ENCODE assay signal across 29 mouse cellular contexts in genomic region chr7:133468346-133468745, GRCm38 (mm10).
DNase-seq lines count a peak whose midpoint lies in the region; ATAC-seq lines count a peak whose summit lies in the region.
"Had no signal": no experiment of that assay in that cellular context is flagged by ENCODE, and none has a peak within 500 bp of the region (broad histone marks: within the 10 kb centered on the region; RNA-seq: fewer than 3 reads in every experiment).

No protein-coding gene starts in this region.

- H3K27me3 ChIP-seq in hindbrain, embryonic 10.5 days (ENCODE audit: insufficient read depth, poor library complexity, severe bottlenecking): no peaks in the 10 kb centered on the region
- H3K27me3 ChIP-seq in hindbrain, embryonic 12.5 days: no peaks in the 10 kb centered on the region
- no peaks in the 10 kb centered on the region for H3K27me3 ChIP-seq in intestine, embryonic 16.5 days (replicated peaks; ENCODE audit: control insufficient read depth, insufficient read depth, low read length)
- H3K27me3 ChIP-seq: heart, embryonic 13.5 days; hindbrain, embryonic 13.5 days; limb, embryonic 12.5 days; midbrain, embryonic 15.5 days; neural tube, embryonic 13.5 days had no signal

- H3K4me2 ChIP-seq in hindbrain, embryonic 12.5 days (replicated peaks): no peak overlapping the region
- H3K4me2 ChIP-seq in intestine, embryonic 16.5 days (ENCODE audit: low read depth, low read length): no peak overlapping the region
- H3K4me2 ChIP-seq: heart, embryonic 13.5 days; hindbrain, embryonic 13.5 days; limb, embryonic 12.5 days; liver, embryonic 11.5 days; midbrain, embryonic 15.5 days; neural tube, embryonic 13.5 days had no signal

- no peak for DNase-seq in hindbrain, embryonic 10.5 days (ENCODE audit: low spot score)
- peak; percentile 97 for DNase-seq in brain, adult 2 months (ENCODE audit: low read depth, low spot score)
- peak; percentile 85 to 94 for DNase-seq in cerebellum, adult 18-20 months
- peak; percentile 73 to 86 for DNase-seq in cerebellum, postnatal 14 days
- no peak for DNase-seq in urinary bladder, postnatal 25 days (ENCODE audit: low spot score)
- DNase-seq: adrenal gland, adult 2 months; B cell, adult 2 months; embryo, embryonic 11 days; gastrocnemius, postnatal 14 days; heart, adult 18-20 months; heart, postnatal 14 days; kidney, adult 18-20 months; liver, postnatal 0 days; retina, postnatal 1 day; right cerebral cortex, postnatal 25 days; spleen, adult 18-20 months; thymus, postnatal 14 days had no signal

- peaks cover 14% of the 10 kb centered on the region for H3K4me1 ChIP-seq in hindbrain, embryonic 10.5 days (replicated peaks)
- no peaks in the 10 kb centered on the region; the same call in 1 of the 2 replicates for H3K4me1 ChIP-seq in hindbrain, embryonic 12.5 days
- H3K4me1 ChIP-seq in intestine, embryonic 16.5 days (ENCODE audit: control insufficient read depth, insufficient read depth, low read length): peaks cover 12% of the 10 kb centered on the region
- H3K4me1 ChIP-seq: hindbrain, embryonic 13.5 days; limb, embryonic 12.5 days; neural tube, embryonic 13.5 days had no signal

- no peaks in the 10 kb centered on the region for H3K36me3 ChIP-seq in hindbrain, embryonic 10.5 days
- no peaks in the 10 kb centered on the region for H3K36me3 ChIP-seq in hindbrain, embryonic 12.5 days
- no peaks in the 10 kb centered on the region for H3K36me3 ChIP-seq in intestine, embryonic 16.5 days (ENCODE audit: control insufficient read depth, insufficient read depth, low read length)
- H3K36me3 ChIP-seq: G1E; heart, embryonic 13.5 days; hindbrain, embryonic 13.5 days; limb, embryonic 12.5 days; midbrain, embryonic 15.5 days; neural tube, embryonic 13.5 days had no signal

- H3K4me3 ChIP-seq in hindbrain, embryonic 10.5 days: no peak overlapping the region
- H3K4me3 ChIP-seq in hindbrain, embryonic 12.5 days: no peak overlapping the region
- H3K4me3 ChIP-seq in intestine, embryonic 16.5 days (ENCODE audit: low read length): no peak overlapping the region
- H3K4me3 ChIP-seq: heart, embryonic 13.5 days; hindbrain, embryonic 13.5 days; limb, embryonic 12.5 days; midbrain, embryonic 15.5 days; myocyte; neural tube, embryonic 13.5 days had no signal

- H3K9me3 ChIP-seq in hindbrain, embryonic 10.5 days: peaks cover 7% of the 10 kb centered on the region; the same call in 1 of the 2 replicates
- peaks cover 6% of the 10 kb centered on the region; the same call in 1 of the 2 replicates for H3K9me3 ChIP-seq in hindbrain, embryonic 12.5 days (replicated peaks)
- no peaks in the 10 kb centered on the region for H3K9me3 ChIP-seq in intestine, embryonic 16.5 days (ENCODE audit: control insufficient read depth, low read length)
- H3K9me3 ChIP-seq: hindbrain, embryonic 13.5 days; midbrain, embryonic 15.5 days; neural tube, embryonic 13.5 days had no signal

- H3K27ac ChIP-seq in hindbrain, embryonic 10.5 days: peak overlapping the region; percentile 66
- H3K27ac ChIP-seq in hindbrain, embryonic 12.5 days: no peak overlapping the region
- H3K27ac ChIP-seq in intestine, embryonic 16.5 days (ENCODE audit: low read length): no peak overlapping the region
- H3K27ac ChIP-seq: heart, embryonic 13.5 days; hindbrain, embryonic 13.5 days; limb, embryonic 12.5 days; neural tube, embryonic 13.5 days had no signal

- 28% methylated on average over 3 of the region's 3 CpGs for WGBS in hindbrain, embryonic 10.5 days
- WGBS in hindbrain, embryonic 12.5 days: 29% methylated on average over 3 of the region's 3 CpGs
- 45% methylated on average over 3 of the region's 3 CpGs for WGBS in intestine, embryonic 16.5 days

- ATAC-seq in hindbrain, embryonic 12.5 days (ENCODE audit: low FRiP score): no peak
- ATAC-seq in intestine, embryonic 16.5 days: no peak
- ATAC-seq: forebrain, embryonic 16.5 days; liver, postnatal 0 days; lung, postnatal 0 days; midbrain, embryonic 15.5 days had no signal

- H3K9ac ChIP-seq in hindbrain, embryonic 12.5 days: no peak overlapping the region
- no peak overlapping the region for H3K9ac ChIP-seq in intestine, embryonic 16.5 days (ENCODE audit: low read depth, low read length)
- H3K9ac ChIP-seq: heart, embryonic 13.5 days; hindbrain, embryonic 13.5 days; limb, embryonic 12.5 days; liver, postnatal 0 days; midbrain, embryonic 15.5 days; neural tube, embryonic 13.5 days had no signal

Comparison
In these comparisons a context has a peak if more than half of its experiments do, and no peak if none do; other contexts are left out.
1. DNase-seq: peak in brain, adult 2 months (single experiment), cerebellum, adult 18-20 months (2 of 2) and cerebellum, postnatal 14 days (2 of 2); none in hindbrain, embryonic 10.5 days (single experiment) and urinary bladder, postnatal 25 days (single experiment).